Mouse (Mus musculus) erythroblast, embryonic 14.5 days (primary cell): ENCODE results near the gene Zcchc24.

Source experiments
- GATA1 ChIP-seq: IDR thresholded peaks from 2 replicates; pipeline ENCODE4 v1.6.1; 2012; ENCODE audit warnings: low read length, inconsistent platforms, mixed read lengths
- TAL1 ChIP-seq: IDR thresholded peaks from 3 replicates; pipeline ENCODE4 v1.6.1; 2012; ENCODE audit warnings: low read length, inconsistent platforms, mixed read lengths

DNA sequence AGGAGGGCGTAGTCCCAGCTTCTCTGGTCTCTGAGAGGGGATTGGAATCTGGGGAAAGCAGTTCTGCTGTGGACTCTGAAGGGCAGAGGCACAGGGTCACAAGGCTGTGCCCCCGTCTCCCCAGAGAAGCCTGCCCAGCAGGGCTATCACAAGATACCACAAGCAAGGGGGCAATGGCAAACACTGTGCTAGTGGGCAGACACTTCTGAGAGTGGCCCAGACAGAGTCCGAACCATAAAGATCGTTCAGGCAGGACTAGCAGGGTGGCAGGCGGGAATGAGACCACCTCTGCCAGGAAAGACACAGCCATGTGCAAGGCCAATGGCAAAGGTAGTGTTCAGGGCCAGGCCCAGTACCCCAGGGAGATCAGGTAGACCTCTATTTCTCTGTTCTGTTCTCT lies 7.7 kb downstream of the Zcchc24 start:
- TF ChIP-seq TAL1 (no peak), GATA1 (no peak)
